Mouse (Mus musculus) midbrain, embryonic 14.5 days (tissue): ENCODE measurements around the gene Rpl3l. TPM values are rescaled to one million over a fixed set of nuclear protein-coding genes. Genes with fewer than 3 reads are reported as not detected.

Experiments used
- polyA plus RNA-seq: library from polyadenylated mRNA; unstranded; fragments of >200 nt; fragmentation: Nextera tagmentation; extraction: Ambion mirVana; gene quantifications from 2 replicates; pipeline ENCODE4 v1.2.1, GENCODE M21; 2014

The Rpl3l gene
- polyA plus RNA-seq, 1 experiment from 2014 or later = not detected

Other genes starting within 250 kb of the Rpl3l start
- 36.2 and 43.0 TPM in 2 replicates for gene Mlst8, start 248.7 kb upstream of the Rpl3l start, polyA plus RNA-seq
- gene Caskin1, start 239.2 kb upstream of the Rpl3l start, polyA plus RNA-seq = 34.8 and 37.5 TPM in 2 replicates
- 86.2 and 90.8 TPM in 2 replicates for gene Traf7, start 199.9 kb upstream of the Rpl3l start, polyA plus RNA-seq
- 4.9 and 6.5 TPM in 2 replicates for gene Rab26, start 193.6 kb upstream of the Rpl3l start, polyA plus RNA-seq
- 18.0 and 28.3 TPM in 2 replicates for gene Pkd1, start 178.0 kb upstream of the Rpl3l start, polyA plus RNA-seq
- gene Tsc2, start 95.2 kb upstream of the Rpl3l start, polyA plus RNA-seq = 79.5 and 89.5 TPM in 2 replicates
- gene Nthl1, start 95.1 kb upstream of the Rpl3l start, polyA plus RNA-seq = 6.5 and 8.9 TPM in 2 replicates
- 36.7 and 39.2 TPM in 2 replicates for gene Slc9a3r2, start 77.5 kb upstream of the Rpl3l start, polyA plus RNA-seq
- not detected in 2 replicates for gene Npw, start 69.4 kb upstream of the Rpl3l start, polyA plus RNA-seq
- gene Zfp598, start 58.1 kb upstream of the Rpl3l start, polyA plus RNA-seq = 22.8 and 24.5 TPM in 2 replicates
- 147 and 169 TPM in 2 replicates for gene Syngr3, start 37.9 kb upstream of the Rpl3l start, polyA plus RNA-seq
- 35.9 and 38.3 TPM in 2 replicates for gene Gfer, start 31.7 kb upstream of the Rpl3l start, polyA plus RNA-seq
- 1.8 and 1.9 TPM in 2 replicates for gene Noxo1, start 31.6 kb upstream of the Rpl3l start, polyA plus RNA-seq
- 68.0 and 73.0 TPM in 2 replicates for gene Tbl3, start 20.2 kb upstream of the Rpl3l start, polyA plus RNA-seq
- gene Rnf151, start 9.8 kb upstream of the Rpl3l start, polyA plus RNA-seq = 0.32 TPM in 1 of 2 replicates, not detected in the other
- 814 and 824 TPM in 2 replicates for gene Rps2, start 9.7 kb upstream of the Rpl3l start, polyA plus RNA-seq
- gene Ndufb10, start 3.3 kb upstream of the Rpl3l start, polyA plus RNA-seq = 282 and 319 TPM in 2 replicates
- 19.7 and 20.1 TPM in 2 replicates for gene Msrb1, start 8.8 kb downstream of the Rpl3l start, polyA plus RNA-seq
- not detected in 2 replicates for gene Hs3st6, start 25.2 kb downstream of the Rpl3l start, polyA plus RNA-seq
- gene Meiob, start 76.5 kb downstream of the Rpl3l start, polyA plus RNA-seq = not detected in 2 replicates
- 55.4 and 71.0 TPM in 2 replicates for gene Hagh, start 112.3 kb downstream of the Rpl3l start, polyA plus RNA-seq
- 18.0 and 18.9 TPM in 2 replicates for gene Fahd1, start 122.5 kb downstream of the Rpl3l start, polyA plus RNA-seq
- 0.18 TPM in 1 of 2 replicates, not detected in the other for gene Igfals, start 138.2 kb downstream of the Rpl3l start, polyA plus RNA-seq
- gene Nubp2, start 158.5 kb downstream of the Rpl3l start, polyA plus RNA-seq = 70.4 and 73.3 TPM in 2 replicates
- gene Spsb3, start 158.8 kb downstream of the Rpl3l start, polyA plus RNA-seq = 77.3 and 93.2 TPM in 2 replicates
- 21.6 and 26.9 TPM in 2 replicates for gene Eme2, start 167.3 kb downstream of the Rpl3l start, polyA plus RNA-seq
- 74.7 and 86.7 TPM in 2 replicates for gene Mrps34, start 167.3 kb downstream of the Rpl3l start, polyA plus RNA-seq
- gene Nme3, start 168.7 kb downstream of the Rpl3l start, polyA plus RNA-seq = 77.4 and 112 TPM in 2 replicates
- 83.3 and 86.1 TPM in 2 replicates for gene Mapk8ip3, start 209.2 kb downstream of the Rpl3l start, polyA plus RNA-seq
- gene Jpt2, start 232.9 kb downstream of the Rpl3l start, polyA plus RNA-seq = 66.9 and 71.0 TPM in 2 replicates